Mouse (Mus musculus) left cerebral cortex, adult 18-20 months (tissue): ENCODE data around the gene Akt3. TPM values are rescaled to one million over a fixed set of nuclear protein-coding genes. Genes with fewer than 3 reads are reported as not detected.

Experiments used
- DNase-seq, 2 experiments: peaks; one replicate each; pipeline ENCODE4 v3.0.0; 2021 to 2022; ENCODE audit warnings: low spot score in 2 of 2, mixed read lengths in 1 of 2
- total RNA-seq, 2 experiments: library from RNA; stranded (reverse); gene quantifications; 2 replicates each; pipeline ENCODE4 v1.2.3; 2021

The Akt3 gene
- total RNA-seq, 2 experiments from 2014 or later, result 258 to 260 TPM

- no peak for DNase-seq
These were observed 270.8 kb downstream of the Akt3 start for GRCm38 (mm10) chr1:176986990-176987740.

GRCm38 (mm10) chr1:176986275-176986674 lies 271.7 kb downstream of the Akt3 start:
- DNase-seq, result no peak

GRCm38 (mm10) chr1:176985691-176986090 lies 272.3 kb downstream of the Akt3 start:
- DNase-seq, result peak; percentile 44 to 46

GRCm38 (mm10) chr1:176982671-176983070 lies 275.3 kb downstream of the Akt3 start:
- no peak for DNase-seq

GRCm38 (mm10) chr1:176981511-176981910 lies 276.5 kb downstream of the Akt3 start:
- no peak for DNase-seq

GRCm38 (mm10) chr1:176980801-176981400 lies 277.1 kb downstream of the Akt3 start:
- DNase-seq, result no peak

GRCm38 (mm10) chr1:176980140-176980539 lies 277.9 kb downstream of the Akt3 start:
- DNase-seq, result peak; percentile 38 to 45

GRCm38 (mm10) chr1:176979235-176979634 lies 278.8 kb downstream of the Akt3 start:
- no peak for DNase-seq

- no peak for DNase-seq
These were observed 284.5 kb downstream of the Akt3 start for GRCm38 (mm10) chr1:176973356-176974088.

- no peak for DNase-seq
These were observed 286.6 kb downstream of the Akt3 start for GRCm38 (mm10) chr1:176971479-176971797.

- DNase-seq, result no peak
These were observed 287.1 kb downstream of the Akt3 start for GRCm38 (mm10) chr1:176970635-176971478.

Other genes with a start within 250 kb of the Akt3 start
- 100 to 1,000 TPM; 341 to 359 TPM for gene Zbtb18, start 184.1 kb upstream of the Akt3 start, total RNA-seq